Mouse (Mus musculus) heart, adult 2 months (tissue): ENCODE data around the gene Lingo2. TPM values are rescaled to one million over a fixed set of nuclear protein-coding genes. Genes with fewer than 3 reads are reported as not detected.

Source experiments
- DNase-seq, 2 experiments: peaks; one replicate each; pipeline ENCODE4 v3.0.0; 2021
- H3K27ac ChIP-seq: fragments of 200-600 bp; 2 replicates; pipeline ENCODE4 v1.8.1; 2022
- H3K27me3 ChIP-seq: fragments of 200-500 bp; 2 replicates; pipeline ENCODE4 v1.6.1; 2012; ENCODE audit warnings: mild to moderate bottlenecking, low read length, inconsistent platforms, mixed read lengths; ENCODE audit not compliant: control insufficient read depth, insufficient read depth
- H3K36me3 ChIP-seq: fragments of 200-500 bp; 2 replicates; pipeline ENCODE4 v1.6.1; 2012; ENCODE audit warnings: low read length, inconsistent platforms; ENCODE audit not compliant: control insufficient read depth, insufficient read depth
- H3K4me1 ChIP-seq: fragments of 200-500 bp; 2 replicates; pipeline ENCODE4 v1.6.1; 2011; ENCODE audit warnings: low read length; ENCODE audit not compliant: control insufficient read depth, insufficient read depth
- H3K4me3 ChIP-seq: fragments of 200-600 bp; 2 replicates; pipeline ENCODE4 v1.8.1; 2022
- H3K79me2 ChIP-seq: fragments of 200-500 bp; replicated peaks from 2 replicates; pipeline ENCODE4 v1.6.1; 2012; ENCODE audit warnings: mild to moderate bottlenecking, inconsistent platforms, low read length, moderate library complexity, mixed read lengths; ENCODE audit not compliant: control insufficient read depth, insufficient read depth
- H3K9ac ChIP-seq: fragments of 200-500 bp; 2 replicates; pipeline ENCODE4 v1.6.1; 2012; ENCODE audit warnings: low read depth, mild to moderate bottlenecking, control low read depth, inconsistent platforms, low read length, mixed read lengths
- CTCF ChIP-seq: fragments of 200-600 bp; IDR thresholded peaks from 2 replicates; pipeline ENCODE4 v1.8.1; 2022; ENCODE audit warnings: antibody characterized with exemption, mild to moderate bottlenecking, moderate library complexity
- EP300 ChIP-seq: fragments of 200-500 bp; IDR thresholded peaks from 2 replicates; pipeline ENCODE4 v1.6.1; 2011; ENCODE audit warnings: low read depth, low read length, control low read depth; ENCODE audit not compliant: insufficient read depth
- POLR2A ChIP-seq: fragments of 200-500 bp; IDR thresholded peaks from 2 replicates; pipeline ENCODE4 v1.6.1; 2011; ENCODE audit warnings: mild to moderate bottlenecking, low read depth, low read length, control low read depth; ENCODE audit not compliant: insufficient read depth
- WGBS: fragments of 180-500 bp; shearing (Covaris S2); methylation state at CpG from one replicate; pipeline ENCODE4 v1.1.7; 2018; 5-methylcytosine and 5-hydroxymethylcytosine counted together
- intact Hi-C: fragments of 180-260 bp; cut with DNase I; formaldehyde crosslinking; loops from one replicate; pipeline ENCODE4 v1.15.1; 2025
- polyA plus RNA-seq: library from polyadenylated mRNA; depleted of rRNA; stranded (reverse); fragments of >200 nt; gene quantifications from 2 replicates; pipeline ENCODE4 v1.2.3, GENCODE M21; 2012
- total RNA-seq, 2 experiments: library from RNA; stranded (reverse); gene quantifications; 2 replicates each; pipeline ENCODE4 v1.2.3; 2021

Gene Lingo2
- total and polyA plus RNA-seq, 3 experiments: not detected

DNA sequence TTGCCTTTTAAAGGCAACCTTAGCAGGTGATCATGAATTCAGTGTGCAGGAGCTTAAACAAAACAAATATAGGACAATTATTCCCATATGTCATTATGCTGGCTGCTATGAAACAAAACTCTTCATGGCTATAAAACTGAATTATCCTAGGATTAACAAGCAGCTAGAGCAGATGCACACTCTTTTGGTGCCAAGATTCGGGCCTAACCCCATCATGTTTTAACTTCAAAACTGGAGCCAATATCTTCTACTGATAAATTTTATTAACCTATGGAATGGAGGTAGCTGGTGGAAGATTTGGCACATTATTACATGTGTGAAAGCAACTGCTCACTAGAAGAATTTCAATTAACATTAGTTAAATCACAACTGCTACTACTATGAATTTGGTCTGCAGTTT lies 235.1 kb downstream of the Lingo2 start:
- Histone ChIP-seq H3K36me3 (no peaks in the 10 kb centered on the region), H3K4me3 (no peak overlapping the region), H3K27ac (no peak overlapping the region), H3K27me3 (no peaks in the 10 kb centered on the region), H3K9ac (no peak overlapping the region), H3K79me2 (no peaks in the 10 kb centered on the region), H3K4me1 (no peaks in the 10 kb centered on the region)
- WGBS: 51% methylated on average over 1 of the region's 1 CpGs
- TF ChIP-seq POLR2A (no peak), EP300 (no peak), CTCF (no peak)
- no peak for DNase-seq
- intact Hi-C loops: no loop called here

DNA sequence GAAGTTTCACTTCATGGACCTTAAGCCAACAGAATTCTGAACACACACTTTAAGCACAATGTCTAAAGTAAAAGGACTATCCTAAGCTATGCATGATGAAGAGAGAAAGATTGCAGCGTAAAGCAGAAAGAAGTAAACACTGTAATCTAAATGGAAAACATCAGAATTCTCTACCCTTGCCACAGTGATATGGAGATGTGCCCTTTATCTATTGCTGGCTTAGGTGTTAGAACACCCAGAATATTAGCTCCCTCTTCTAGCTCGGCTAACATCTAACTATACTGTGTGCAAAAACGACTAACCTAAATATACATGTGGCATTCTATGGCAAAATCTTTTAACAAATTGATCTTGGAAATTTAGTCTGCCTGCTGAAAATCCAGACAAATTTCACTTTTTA lies 252.7 kb downstream of the Lingo2 start:
- no peak for TF ChIP-seq CTCF
- no peak for TF ChIP-seq EP300
- no peak for TF ChIP-seq POLR2A
- Histone ChIP-seq H3K4me3 (no peak overlapping the region), H3K9ac (no peak overlapping the region), H3K4me1 (no peaks in the 10 kb centered on the region), H3K36me3 (no peaks in the 10 kb centered on the region), H3K27me3 (no peaks in the 10 kb centered on the region), H3K79me2 (no peaks in the 10 kb centered on the region), H3K27ac (no peak overlapping the region)
- DNase-seq: no peak
- intact Hi-C loops: no loop called here
- 68% methylated on average over 3 of the region's 3 CpGs for WGBS

DNA sequence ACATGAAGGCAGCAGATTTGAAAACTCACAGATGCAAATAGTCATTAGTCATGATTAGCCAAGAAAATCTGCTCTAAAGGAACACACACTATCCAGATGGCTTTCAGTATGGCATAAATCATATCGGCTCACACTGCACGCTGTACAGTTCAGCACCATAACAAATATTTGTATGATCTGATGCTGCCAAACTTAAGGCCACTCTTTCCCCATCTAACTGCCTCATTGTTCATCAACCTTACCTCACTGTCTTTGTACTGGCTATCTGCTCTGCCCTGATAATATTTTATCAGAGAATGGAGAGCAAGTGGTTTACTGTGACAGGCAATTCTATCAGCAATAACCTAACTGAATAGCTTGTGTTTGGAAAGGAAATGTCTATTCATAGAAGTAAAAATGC lies 254.7 kb downstream of the Lingo2 start:
- Histone ChIP-seq H3K4me3 (no peak overlapping the region), H3K27me3 (no peaks in the 10 kb centered on the region), H3K27ac (no peak overlapping the region), H3K36me3 (no peaks in the 10 kb centered on the region), H3K79me2 (no peaks in the 10 kb centered on the region), H3K9ac (no peak overlapping the region), H3K4me1 (no peaks in the 10 kb centered on the region)
- 65% methylated on average over 2 of the region's 2 CpGs for WGBS
- no peak for DNase-seq
- no peak for TF ChIP-seq EP300
- no peak for TF ChIP-seq CTCF
- TF ChIP-seq POLR2A: no peak
- intact Hi-C loops: no loop called here

DNA sequence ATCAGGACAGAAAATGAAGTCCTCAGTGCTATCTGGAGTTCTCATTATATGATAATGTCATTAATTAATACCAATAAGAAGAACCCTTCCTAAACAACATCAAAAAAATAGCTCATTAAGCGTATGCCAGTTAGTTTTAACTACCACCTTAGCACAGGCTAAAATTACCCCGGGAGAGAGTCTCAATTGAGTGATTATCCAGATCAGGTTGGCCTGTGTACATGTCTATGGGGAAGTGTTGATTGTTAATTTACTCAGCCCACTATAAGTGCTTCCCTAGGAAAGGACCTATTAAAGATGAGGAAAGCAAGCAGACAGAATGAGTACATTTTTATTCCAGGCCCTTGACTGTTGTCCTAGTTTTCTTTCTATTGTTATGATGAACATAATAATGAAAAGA lies 291.6 kb downstream of the Lingo2 start:
- no peaks in the 10 kb centered on the region for H3K4me1 ChIP-seq
- no peak overlapping the region for H3K9ac ChIP-seq
- H3K79me2 ChIP-seq: no peaks in the 10 kb centered on the region
- no peak for DNase-seq
- no peaks in the 10 kb centered on the region for H3K36me3 ChIP-seq
- H3K4me3 ChIP-seq: no peak overlapping the region
- TF ChIP-seq POLR2A: no peak
- no peak for TF ChIP-seq EP300
- TF ChIP-seq CTCF: no peak
- no peak overlapping the region for H3K27ac ChIP-seq
- 71% methylated on average over 2 of the region's 2 CpGs for WGBS
- intact Hi-C loops: no loop called here
- H3K27me3 ChIP-seq: no peaks in the 10 kb centered on the region

DNA sequence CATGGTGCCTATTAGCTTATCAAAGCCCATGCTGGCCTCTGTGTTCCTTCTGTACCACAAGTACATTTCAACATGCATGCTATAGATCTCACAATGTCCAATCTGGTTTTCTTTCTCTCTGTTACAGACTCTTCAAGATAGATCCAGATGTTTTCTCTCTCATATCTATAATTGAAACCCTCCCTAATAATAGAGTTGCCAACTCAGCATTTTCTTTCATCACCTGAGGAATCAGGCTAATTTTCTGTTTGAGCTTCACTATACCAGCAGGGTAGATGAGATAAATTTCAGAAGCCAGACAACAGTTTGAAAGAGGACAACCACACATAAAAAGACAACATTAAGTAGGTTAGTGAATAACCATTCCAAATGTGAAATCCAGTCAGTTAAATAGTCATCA lies 303.8 kb downstream of the Lingo2 start:
- H3K27me3 ChIP-seq: no peaks in the 10 kb centered on the region
- no peaks in the 10 kb centered on the region for H3K79me2 ChIP-seq
- DNase-seq: no peak
- intact Hi-C loops: no loop called here
- no peaks in the 10 kb centered on the region for H3K36me3 ChIP-seq
- no peak for TF ChIP-seq POLR2A
- no peak overlapping the region for H3K4me3 ChIP-seq
- no peak overlapping the region for H3K27ac ChIP-seq
- no peaks in the 10 kb centered on the region for H3K4me1 ChIP-seq
- no peak overlapping the region for H3K9ac ChIP-seq

DNA sequence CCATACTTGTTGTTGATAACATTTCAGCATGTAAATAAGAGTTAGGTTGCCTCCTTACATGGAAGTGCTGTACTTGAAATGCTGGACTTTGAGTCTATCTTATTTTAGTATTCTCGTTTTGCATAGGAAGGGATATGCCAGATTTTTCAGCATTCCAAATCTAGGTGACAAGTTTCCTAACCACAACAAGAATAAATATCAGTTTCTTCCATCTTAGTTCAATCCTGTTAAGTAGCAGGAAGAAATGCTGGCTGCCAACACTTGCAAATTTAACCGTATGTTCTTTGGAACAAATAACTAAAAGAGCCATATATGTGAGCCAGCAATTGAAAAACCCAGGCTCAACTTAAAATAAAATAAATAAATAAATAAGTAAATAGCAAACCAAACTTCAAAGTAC lies 315.9 kb downstream of the Lingo2 start:
- intact Hi-C loops: no loop called here
- no peaks in the 10 kb centered on the region for H3K36me3 ChIP-seq
- H3K27ac ChIP-seq: no peak overlapping the region
- H3K4me3 ChIP-seq: no peak overlapping the region
- no peak overlapping the region for H3K9ac ChIP-seq
- no peak for DNase-seq
- TF ChIP-seq CTCF: no peak
- TF ChIP-seq EP300: no peak
- no peak for TF ChIP-seq POLR2A
- H3K79me2 ChIP-seq: no peaks in the 10 kb centered on the region
- no peaks in the 10 kb centered on the region for H3K27me3 ChIP-seq
- WGBS: 51% methylated on average over 2 of the region's 2 CpGs
- H3K4me1 ChIP-seq: no peaks in the 10 kb centered on the region
